Mouse (Mus musculus) Muller cell, postnatal 12 days (primary cell): Measurements from ENCODE around the gene Adamts17.

Experiments used
- DNase-seq: peaks from one replicate; pipeline ENCODE4 v3.0.0-alpha.2; 2015; ENCODE audit errors: inconsistent ontology term

The Adamts17 gene

DNA sequence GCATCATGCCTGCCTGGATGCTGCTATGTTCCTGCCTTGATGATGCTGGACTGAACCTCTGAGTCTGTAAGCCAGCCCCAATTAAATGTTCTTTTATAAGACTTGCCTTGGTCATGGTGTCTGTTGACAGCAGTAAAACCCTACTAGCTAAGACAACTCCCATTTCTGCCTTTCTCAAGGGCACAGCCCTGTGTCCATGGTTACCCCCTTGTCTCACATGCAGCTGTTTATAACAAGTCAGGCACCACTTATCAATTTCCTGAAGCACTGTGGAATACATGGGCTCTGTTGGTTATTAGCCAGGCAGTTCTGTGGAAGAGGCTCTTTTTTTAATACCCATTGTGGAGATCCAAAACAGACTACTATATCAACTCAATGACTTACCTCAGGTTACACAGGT, 193.1 kb downstream of the Adamts17 start:
- DNase-seq, result no peak

DNA sequence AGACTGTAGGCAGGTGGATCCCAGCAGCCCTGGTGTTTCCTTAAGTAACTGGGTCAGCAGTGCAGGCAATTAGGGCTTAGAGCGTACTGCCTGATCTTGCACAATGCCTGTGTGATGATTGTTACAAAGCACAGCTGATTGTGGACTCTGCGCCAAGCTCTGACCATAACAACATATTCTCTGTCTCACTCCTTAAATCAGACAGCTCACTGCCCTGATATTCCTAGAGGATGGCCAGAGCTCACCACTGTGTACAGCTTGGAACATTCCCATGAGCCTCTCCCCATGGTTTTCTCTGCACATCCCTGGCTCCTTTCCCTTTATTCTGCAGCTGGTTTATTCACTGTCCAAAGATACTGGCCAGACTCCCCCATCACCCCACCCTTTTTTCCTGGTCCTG, 194.8 kb downstream of the Adamts17 start:
- DNase-seq, result peak; percentile 82

DNA sequence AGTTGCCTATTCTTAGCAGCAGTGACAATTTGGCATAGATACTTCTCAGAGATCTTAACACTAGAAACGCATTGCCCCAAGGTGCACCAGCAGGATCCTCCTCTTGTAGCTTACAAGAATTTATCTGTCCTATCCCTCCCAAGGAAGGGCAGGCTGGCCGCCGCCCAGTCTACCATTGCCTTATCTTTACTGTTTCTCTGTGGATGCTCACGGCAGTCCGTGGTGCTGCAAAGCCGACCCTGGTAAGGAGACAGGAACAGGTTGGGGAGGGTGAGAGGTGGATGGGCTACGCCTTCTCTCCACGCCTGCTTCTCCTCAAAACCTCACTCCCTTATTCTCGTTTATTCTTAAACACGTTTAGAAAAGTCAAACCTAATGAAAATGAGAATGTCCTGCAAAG, 195.7 kb downstream of the Adamts17 start:
- no peak for DNase-seq

DNA sequence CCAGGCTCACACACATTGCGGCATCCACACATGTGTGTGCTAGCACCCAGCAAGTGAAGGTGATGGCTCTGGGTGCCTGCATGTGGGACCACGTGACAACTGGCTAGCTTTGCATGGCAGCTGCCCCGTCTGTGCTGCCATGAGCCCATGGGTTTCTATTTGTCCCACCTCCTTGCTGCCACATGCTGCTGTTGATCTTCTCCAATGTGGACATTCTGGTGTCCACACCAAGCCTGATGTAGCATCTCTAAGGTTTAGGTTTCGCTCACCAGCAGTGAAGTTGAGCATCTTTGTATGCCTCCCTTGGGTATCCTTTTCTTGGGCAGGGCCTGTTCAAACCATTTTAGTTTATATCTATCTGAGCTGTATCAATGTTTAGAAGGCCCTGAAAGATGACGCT, 196.1 kb downstream of the Adamts17 start:
- DNase-seq, result no peak

DNA sequence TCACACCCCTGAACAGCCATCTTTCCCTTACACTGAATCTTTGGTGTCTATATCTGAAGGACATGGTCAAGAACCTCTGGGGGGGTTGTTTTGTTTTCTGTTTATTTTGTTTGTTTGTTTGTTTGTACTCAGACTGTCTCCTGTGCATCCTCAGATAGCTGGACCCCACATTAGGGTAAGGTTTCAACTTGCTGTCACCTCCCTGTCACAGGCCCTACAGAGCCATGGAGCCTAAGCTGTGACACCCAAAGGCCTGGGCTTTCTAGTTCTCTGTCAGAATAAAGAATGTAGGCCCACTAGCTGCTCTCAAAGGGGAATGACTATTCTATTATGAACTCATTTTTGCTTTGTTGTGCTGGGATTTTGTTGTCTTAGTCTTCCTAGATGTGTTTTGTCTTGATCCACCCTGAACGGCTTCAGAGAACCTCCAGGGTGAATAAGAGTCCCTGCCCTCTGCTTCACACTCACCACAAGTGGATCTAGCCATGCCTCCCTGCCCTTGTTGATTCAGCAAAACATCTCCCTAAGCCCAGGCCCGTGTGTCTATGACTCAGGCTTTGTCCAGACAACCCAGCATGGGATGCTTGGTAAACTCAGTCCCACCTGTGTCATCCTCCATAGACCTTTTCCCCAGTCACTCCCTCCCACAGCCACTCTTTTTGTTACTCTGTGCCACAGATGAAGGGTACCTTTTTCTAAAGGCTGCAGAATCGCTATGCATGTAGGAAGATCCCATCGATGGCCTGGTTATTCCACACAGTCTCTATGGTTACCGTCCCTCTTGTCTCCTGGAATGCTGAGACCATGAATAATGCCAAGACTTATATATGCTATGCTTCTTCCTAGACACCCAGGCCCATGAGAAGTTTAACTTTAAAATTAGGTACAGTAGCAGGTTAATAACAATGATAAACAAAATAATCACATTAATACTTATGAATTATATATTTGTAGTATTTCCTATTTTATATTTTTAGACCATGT, 197.3 kb downstream of the Adamts17 start:
- no peak for DNase-seq

DNA sequence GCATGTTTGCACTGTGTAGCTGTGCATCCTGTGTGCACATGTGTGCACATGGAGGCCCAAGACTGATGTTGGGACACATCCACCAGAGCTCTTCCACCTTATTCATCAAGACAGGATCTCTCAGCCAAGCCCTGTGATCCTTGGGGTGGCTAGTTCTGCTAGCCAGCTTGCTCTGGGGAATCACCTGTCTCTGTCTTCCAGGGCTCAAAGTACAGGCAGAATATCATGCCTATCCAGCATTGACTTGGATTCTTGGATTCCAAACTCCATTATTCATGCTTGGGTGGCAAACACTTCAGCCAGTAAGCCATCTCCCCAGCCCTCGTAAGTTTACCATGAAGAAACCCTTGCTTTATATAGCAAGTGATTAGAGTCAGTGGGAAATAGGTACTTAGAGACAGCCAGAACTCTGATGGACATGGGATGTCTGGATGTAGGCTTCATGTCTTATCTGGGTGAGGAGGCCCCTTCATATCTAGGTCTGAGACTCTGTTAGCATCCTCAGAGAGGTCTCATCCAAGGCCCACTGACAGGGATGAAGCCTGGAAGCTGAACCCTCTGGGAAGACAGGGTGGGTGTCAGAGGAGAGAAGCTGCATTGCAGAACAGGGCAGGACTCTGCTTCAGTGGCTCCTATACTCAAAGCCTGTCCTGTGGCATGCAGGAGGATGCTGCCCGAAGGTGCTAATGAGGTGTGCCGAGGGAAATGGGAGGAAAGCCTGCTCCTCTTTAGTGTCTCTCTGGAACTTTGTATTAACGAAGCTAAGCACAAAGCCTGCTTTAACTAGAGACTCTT, 198.4 kb downstream of the Adamts17 start:
- no peak for DNase-seq

DNA sequence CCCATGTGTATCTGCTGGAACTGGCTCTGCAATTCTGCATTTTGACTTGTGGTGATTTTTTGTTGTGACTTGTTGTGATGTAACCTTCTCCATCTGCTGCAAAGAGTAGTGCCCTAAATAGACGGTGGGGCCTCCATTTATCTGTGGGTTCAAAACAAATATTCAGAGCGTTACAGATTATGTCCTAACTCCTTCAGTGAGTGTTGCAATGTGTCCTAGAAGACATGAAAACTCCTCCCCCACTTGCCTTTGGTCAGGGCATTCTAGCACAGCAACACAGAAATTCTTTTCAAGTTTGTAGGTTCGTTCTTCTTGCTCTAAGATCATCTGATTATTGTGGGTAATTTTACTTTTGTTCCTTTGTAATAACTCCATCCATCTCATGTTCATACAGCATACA, 199.6 kb downstream of the Adamts17 start:
- no peak for DNase-seq

DNA sequence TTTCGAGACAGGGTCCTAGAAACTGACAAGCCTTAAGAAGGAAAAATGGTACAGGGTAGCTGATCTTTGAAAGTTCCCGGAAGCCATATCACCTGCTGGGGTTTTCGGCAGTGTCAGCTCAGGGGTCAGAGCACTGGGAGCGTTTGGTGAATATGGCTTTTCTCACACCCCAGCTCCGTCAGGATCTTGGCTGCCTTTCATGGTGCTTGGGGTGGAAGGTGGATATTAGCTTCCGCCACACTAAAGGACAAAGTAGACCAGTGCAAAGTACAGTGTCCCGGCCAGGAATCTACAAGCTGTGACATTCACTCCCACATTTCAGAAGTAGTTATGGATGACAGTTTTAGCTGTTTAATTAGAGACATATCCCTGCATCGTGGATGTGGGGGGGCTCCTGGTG, 200.3 kb downstream of the Adamts17 start:
- DNase-seq, result no peak

DNA sequence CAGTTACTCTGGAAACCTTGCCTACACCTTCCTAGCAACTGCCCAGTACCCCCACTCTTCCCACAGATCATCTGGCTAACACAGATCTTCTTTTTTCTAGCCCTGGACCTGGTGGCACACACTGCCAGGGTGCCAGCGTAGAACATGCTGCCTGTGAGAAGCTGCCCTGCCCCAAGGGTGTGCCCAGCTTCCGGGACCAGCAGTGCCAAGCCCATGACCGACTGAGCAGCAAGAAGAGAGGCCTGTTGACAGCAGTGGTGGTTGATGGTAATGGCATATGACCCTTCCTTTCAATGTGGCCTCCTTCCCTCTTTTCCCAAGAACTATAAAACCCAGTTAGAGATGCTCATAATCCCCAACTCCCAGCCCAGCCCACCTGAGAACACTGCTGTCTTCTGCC, 202.2 kb downstream of the Adamts17 start:
- DNase-seq, result no peak

DNA sequence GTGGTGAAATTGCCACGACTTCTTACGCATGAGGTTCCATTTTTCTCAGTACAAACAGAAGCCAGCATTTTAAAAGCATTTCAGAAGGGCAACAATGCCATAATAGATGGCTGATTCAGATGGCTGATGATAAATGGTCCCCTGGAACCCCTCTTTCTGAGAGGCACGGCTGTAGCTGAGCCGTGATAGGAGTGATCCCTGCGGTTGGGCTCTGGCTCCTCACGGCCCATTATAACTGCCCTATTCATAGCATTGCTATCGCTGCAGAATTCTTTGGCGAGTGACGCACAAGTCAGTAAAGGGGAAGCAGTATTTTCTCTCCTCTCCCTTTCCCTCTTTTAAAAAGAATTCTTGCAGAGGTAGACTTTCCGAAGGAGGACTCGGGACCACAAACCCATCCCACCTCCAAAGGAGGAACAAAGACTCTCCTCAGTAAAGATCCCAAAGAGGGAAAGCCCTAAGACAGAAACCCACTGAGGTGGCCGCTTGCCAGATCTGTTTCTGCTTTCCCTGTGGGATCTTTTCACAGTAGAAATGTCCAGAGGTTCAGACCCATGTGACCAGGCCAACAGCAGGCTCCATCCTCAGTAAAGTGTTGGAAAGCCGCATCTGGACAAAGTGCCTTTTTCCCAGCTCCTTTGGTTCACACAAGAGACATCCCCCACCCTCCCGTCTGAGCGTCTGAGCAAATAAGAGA, 204.7 kb downstream of the Adamts17 start:
- peak; percentile 16 for DNase-seq

DNA sequence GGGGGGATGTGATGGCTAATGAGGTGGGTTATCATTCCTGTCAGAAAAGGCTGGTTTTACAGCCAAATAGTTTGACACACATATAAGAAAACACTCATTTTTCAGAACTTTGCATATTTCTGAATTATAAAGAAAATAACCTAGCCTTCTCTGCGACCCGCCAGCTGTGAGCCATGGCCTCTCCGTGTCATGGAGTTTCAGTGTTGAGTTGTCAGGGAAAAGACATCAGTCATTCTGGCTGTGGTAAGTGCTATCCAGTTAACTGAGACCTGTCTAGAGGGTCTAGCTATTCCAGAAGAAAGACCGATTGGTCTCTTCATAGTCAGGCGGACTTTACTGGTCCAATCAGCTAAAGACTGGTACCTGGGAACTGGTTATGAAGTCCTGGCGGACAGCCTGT, 205.7 kb downstream of the Adamts17 start:
- no peak for DNase-seq

DNA sequence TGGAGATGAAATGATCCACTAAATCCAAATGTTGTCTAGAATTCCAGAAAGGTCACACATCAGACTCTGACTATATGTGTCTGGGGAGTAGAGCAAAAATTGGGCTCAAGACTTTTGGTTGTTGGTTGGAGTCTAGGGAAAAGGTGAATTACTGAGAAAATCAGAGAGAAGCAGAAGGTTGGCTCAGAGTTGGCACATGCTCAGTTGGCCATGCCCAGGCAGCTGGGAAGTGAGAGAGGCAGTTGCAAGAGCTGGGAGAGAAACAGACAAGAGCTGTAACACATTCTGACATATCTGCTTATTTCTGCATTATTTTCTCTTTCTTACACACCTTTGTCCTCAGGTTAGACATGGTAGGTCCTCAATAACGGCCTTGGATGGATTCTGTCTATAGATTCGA, 209.7 kb downstream of the Adamts17 start:
- DNase-seq, result no peak

DNA sequence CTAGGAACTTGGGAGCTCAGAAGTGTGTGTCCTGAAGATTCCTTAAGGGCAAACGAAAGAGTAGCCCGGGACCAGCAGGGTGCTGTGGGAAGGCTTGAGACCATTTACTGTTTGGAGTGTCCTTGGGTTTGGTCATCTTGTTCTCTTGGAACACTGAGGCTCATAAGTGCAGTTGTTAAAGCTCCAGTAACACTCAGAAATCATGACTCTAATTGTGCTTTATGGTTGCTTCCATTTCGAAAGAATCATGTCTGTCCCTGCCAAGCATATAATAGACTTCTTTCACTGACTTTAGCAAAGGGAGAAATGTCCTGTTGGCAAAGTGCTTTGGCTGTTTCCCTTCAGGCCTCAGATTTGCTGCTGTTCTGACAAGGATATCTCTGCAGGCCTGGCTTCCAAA, 210.9 kb downstream of the Adamts17 start:
- no peak for DNase-seq

DNA sequence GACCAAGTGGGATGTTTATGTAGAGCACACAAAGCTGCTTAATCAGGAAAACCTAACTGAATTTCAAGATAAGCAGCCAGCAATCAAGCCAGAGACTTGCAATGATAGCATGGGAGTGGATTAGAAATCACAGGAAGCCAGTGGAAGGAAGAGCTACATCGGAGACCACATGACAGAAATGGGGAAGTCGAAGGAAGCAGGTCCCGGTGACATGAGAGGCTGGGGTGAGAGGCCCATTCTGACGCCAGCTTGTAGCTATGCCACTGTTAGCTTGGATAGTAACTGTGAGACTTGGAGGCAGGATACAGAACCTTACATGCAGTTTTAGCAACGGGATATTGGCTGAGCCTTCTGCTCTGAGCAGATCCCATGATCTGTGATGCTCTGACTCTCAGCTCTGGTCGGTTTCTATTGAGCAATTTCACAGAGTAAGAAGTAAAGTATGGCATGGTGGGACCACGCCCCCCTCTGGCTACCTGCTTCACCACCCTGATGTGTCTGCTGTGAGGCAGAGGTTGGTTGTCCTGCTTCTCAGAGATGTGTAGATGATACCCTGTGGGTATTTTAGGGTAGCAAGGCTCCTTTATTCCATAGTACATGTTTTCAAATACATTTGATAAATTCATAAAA, 211.7 kb downstream of the Adamts17 start:
- no peak for DNase-seq

DNA sequence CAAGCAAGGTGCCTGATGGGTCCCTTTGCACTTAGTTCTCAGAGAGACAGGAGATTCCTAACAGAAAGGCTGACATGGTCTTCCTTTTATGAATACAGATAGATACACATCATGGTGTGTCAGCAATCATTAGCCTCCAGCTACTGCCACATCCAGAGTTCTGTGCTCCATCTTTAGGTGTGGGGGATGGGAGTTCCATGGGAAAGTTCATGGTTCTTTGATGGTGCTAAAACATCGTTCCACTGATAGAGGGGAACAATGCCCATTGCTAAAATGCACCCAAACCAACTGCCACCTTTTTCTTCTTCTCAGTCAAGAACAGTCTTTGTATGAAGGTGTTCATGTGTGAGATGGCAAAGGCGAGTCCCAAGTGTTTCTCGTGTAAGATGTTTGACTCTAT, 215.3 kb downstream of the Adamts17 start:
- DNase-seq, result no peak

DNA sequence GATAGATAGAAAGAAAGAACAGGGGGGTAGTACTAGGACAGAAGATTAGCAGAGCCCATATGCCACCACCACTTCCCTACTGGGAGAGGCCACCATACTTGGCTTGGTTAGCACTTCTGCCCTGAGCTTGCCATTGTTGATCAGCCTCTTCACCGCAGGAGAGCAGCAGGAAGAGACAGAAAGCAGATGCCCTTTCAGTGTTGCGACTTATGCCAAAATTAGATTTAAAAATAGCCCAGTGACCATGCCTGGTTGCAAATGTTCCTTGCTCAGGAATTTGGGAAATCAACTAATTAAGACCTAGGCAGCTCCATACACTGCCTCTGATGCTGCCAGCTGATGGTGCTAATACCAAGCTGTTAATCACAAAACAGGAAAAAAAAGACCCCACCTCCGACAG, 216.0 kb downstream of the Adamts17 start:
- DNase-seq, result peak; percentile 74

DNA sequence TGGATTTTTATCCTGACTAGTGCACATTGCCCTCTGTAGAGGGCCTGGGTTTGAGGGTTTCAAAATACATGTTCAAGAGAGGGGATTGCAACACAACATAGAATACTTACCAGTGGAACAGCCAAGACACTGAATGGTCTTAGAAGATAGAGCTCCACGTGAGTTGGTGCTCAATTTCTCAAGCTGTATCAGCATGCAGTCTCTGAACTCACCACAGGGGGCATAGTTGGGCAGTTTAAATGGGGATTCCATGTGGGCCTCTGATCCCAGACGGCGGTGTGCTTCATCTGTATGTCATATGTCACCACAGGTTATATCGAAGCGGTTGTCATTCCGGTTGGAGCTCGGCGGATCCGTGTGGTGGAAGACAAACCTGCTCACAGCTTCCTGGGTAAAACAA, 222.2 kb downstream of the Adamts17 start:
- no peak for DNase-seq

DNA sequence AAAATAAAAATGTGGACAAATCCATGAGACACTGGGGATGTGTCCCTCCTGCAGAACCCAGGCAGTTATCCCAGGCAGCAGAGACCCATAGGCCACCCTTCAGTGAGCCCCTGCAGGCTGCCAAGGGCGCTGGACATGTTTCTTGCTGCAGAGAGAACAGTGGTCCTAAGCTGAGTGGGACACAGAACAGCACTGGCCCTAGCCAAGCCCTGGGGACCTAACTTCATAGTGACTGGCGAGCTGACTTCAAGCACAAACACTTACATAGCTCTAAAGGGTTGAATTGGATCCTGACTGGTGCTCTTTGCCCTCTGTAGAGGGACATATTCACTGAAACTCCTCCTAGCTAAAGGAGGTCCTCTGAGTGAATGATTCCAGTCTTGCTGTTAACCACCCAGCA, 223.0 kb downstream of the Adamts17 start:
- DNase-seq, result no peak

DNA sequence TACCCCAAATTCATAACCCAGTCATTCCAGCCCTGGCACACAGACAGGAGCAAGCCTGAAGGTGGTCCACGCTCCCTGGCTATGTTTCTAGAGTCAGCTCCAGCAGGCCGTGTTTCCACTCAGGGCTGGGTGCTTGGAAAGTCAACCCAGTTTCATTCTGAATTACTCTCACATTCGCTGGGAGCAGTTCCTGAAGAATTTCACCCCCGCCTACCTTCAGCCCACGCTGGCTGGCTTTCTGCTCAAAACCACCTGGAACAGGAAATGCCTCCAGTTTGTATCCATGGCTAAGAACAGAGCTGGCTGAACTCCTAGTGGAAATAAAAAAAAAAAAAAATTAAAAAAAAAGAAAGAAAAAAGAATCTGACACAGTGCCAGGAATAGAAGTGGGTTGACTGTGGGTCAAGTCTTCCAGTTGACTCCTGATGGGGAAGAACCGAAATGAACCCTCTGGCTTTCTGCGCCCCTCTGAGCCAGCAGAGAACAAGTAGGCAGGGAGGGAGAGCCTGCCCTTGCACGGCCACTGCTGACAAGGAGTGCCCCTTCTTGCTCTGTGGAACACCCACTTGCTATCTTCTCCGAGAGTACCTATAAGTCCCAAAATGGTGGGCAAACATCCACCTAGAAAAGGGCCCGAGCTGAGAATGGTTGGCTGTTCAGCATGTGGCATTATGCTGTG, 225.2 kb downstream of the Adamts17 start:
- peak; percentile 13 for DNase-seq

DNA sequence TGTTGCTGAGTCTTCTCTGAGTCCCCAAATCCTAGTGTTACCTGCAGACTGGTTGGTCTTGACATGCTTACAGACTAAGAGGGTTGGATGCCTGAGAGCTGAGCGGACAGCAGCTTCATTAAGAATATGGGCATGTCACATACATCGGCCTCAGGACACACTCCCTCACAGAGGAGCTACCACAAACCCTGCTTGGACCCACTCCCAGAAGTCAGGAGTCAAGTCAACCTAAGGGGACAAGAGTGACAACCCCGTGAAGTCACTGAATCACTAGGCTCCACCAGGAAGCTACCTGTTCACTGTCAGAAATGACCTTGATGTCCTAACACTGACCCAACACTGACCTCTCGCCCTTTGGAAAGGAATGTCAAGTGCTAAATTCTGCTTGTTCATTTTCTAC, 226.1 kb downstream of the Adamts17 start:
- DNase-seq, result no peak

DNA sequence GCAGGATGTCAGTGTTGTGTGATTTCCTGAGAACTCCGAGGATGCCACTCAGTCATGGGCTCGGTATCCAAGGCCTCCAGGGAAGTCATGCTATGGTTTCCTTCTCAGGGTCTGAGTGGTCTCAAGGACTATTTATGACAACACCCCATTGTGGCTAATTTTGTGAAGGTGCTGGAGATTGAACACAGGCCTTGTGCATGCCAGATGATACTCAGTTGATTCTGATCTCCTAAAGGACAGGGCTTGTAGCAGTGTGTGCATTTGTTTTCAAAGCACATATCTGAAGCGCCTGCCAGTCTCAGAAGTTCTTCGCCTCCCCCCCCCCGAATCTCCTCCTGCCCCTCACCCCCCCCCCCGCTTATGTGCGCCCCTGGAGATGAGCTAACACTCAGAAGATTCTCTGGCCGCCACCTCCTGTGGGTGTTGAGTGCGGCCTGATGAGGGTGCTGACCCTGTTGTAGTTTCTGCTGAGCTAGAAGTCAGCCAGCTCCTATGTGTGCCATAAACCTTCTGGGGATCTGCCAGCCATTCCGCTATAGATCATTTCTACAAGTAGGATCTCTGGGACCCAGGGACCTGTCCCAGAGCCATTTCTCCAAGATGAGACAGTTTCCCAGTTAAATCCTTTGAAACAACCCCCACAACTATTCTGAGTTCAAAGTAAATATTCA, 232.6 kb downstream of the Adamts17 start:
- no peak for DNase-seq
